Mouse (Mus musculus): ENCODE measurements around the gene Cacng3.

DNA sequence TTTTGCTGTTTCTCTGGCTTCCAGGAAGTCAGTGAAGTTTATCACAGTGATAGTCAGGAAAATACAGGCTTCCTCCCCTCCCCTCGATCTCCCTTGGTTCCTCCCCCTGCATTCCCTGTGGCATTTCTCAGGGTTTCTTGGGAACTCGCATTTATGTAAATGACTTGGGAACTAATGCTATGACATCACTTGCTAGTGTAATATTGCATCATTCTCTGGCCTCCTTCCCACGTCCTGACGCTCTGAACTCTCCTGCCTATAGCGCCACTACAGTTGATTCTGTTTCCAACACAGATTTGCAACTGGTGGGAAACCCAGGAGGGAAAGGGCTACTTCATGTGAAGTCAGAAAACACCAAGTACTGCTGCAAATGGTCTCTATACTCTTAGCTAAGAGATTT is 2.7 kb downstream of the Cacng3 start:
- no peak for TF ChIP-seq GATA1 (IDR thresholded peaks at IDR 0.05; ENCODE audit: low read length)
- TF ChIP-seq TAL1 (IDR thresholded peaks at IDR 0.05; ENCODE audit: low read length): no peak

Data from erythroblast, embryonic 14.5 days (primary cell).